In the genomic region with DNA sequence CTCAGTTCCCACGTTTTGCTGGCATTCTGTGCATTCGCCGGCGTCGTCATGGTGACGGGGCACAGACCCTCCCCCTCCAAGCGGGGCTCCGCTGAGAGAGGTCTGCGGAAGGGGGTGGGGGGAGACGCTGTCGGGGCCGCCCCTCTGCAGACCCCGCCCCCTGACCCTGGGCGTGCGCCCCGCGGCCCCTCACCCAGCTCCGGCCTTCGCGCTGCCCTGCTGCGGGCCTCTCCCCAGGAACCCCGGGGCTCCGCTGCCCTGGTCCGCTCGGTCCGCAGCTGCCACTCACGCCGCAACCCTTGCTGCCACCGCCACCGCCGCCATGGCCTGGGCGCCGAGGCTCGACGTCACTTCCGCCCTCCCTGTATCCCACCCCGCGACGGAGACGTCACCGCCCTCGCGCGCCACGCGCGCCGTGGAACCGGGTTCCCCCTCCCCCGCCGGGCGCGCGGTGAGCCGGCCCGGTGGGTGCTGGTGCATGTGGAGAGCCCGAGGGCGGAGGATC, we compare ENCODE assay signal across 1 mouse cellular context.
TF ChIP-seq lines count a peak whose summit lies in the region.

A gene (minus strand): TSS at position 364 of the 505 bp plus-strand sequence.

TF ChIP-seq in CH12.LX, 34 proteins besides CTCF, POLR2A, EP300 and RAD21 (continued from another document):
- TF ChIP-seq NELFE (IDR thresholded peaks at IDR 0.05; ENCODE audit: low read depth, low read length), result peak; percentile 78; the same call in 1 of the 2 replicates
- TF ChIP-seq HCFC1 (IDR thresholded peaks at IDR 0.05; ENCODE audit: low read depth, low read length), result peak; percentile 73
- no peak; the same call in 1 of the 2 replicates for TF ChIP-seq MEF2A (IDR thresholded peaks at IDR 0.05; ENCODE audit: borderline replicate concordance, low read depth, low read length)
- no peak for TF ChIP-seq PAX5 (IDR thresholded peaks at IDR 0.05; ENCODE audit: low read length)
- TF ChIP-seq USF2 (conservative IDR thresholded peaks at IDR 0.05; ENCODE audit: low read depth, low read length), result no peak
- TF ChIP-seq IRF4 (IDR thresholded peaks at IDR 0.05; ENCODE audit: low read depth, low read length), result peak; percentile 20; the same call in 1 of the 2 replicates
- no peak for TF ChIP-seq ZKSCAN1 (IDR thresholded peaks at IDR 0.05; ENCODE audit: borderline replicate concordance, low read depth, low read length)
- TF ChIP-seq ZMIZ1 (IDR thresholded peaks at IDR 0.05; ENCODE audit: low read depth, low read length), result peak; percentile 69
- TF ChIP-seq CHD2 (IDR thresholded peaks at IDR 0.05; ENCODE audit: low read length), result peak; percentile 40; the same call in 1 of the 2 replicates
- TF ChIP-seq KAT2A (IDR thresholded peaks at IDR 0.05; ENCODE audit: insufficient replicate concordance, low read length), result peak; percentile 56; the same call in 1 of the 2 replicates
- no peak for TF ChIP-seq ZNF384 (IDR thresholded peaks at IDR 0.05; ENCODE audit: low read depth, low read length)
- TF ChIP-seq ZC3H11A (IDR thresholded peaks at IDR 0.05; ENCODE audit: low read depth, low read length), result no peak
- no peak for TF ChIP-seq USF1 (IDR thresholded peaks at IDR 0.05; ENCODE audit: low read depth, low read length)
